8 mouse cellular contexts compared by ENCODE assay signal in genomic region chr17:46553926-46554325, GRCm38 (mm10). TPM values are rescaled to one million over a fixed set of nuclear protein-coding genes. Genes with fewer than 3 reads are reported as not detected.
DNase-seq lines count a peak whose midpoint lies in the region; ATAC-seq and TF ChIP-seq lines count a peak whose summit lies in the region.

No protein-coding gene starts in this region.

- H3K4me3 ChIP-seq in forebrain, embryonic 16.5 days (replicated peaks; ENCODE audit: low read length) = peak overlapping the region; percentile 89
- peak overlapping the region; percentile 19 to 98; a peak in 2 of 4 replicates for H3K4me3 ChIP-seq in liver, embryonic 14.5 days (ENCODE audit: insufficient read depth in 1 of 2, low read depth in 2 of 2, low read length in 2 of 2)
- H3K4me3 ChIP-seq in thymus, adult 2 months (ENCODE audit: control insufficient read depth, insufficient read depth, low read length) = no peak overlapping the region

- no peaks in the 10 kb centered on the region for H3K9me3 ChIP-seq in forebrain, embryonic 16.5 days (ENCODE audit: control insufficient read depth, low read length)
- no peaks in the 10 kb centered on the region for H3K9me3 ChIP-seq in liver, embryonic 14.5 days (ENCODE audit: control insufficient read depth, low read length)

- WGBS in forebrain, embryonic 16.5 days = 82% methylated on average over 3 of the region's 3 CpGs
- 72% methylated on average over 3 of the region's 3 CpGs for WGBS in liver, embryonic 14.5 days (ENCODE audit: insufficient replicate concordance)
- 90% methylated on average over 3 of the region's 3 CpGs for WGBS in thymus, adult 2 months

- no peak for TF ChIP-seq POLR2A in thymus, adult 2 months (IDR thresholded peaks at IDR 0.05; ENCODE audit: control insufficient read depth, extremely low read depth, insufficient read depth, low read length, poor library complexity)

- peaks cover 31% of the 10 kb centered on the region for H3K4me1 ChIP-seq in forebrain, embryonic 16.5 days (replicated peaks; ENCODE audit: control insufficient read depth, insufficient read depth, low read length)
- H3K4me1 ChIP-seq in liver, embryonic 14.5 days (replicated peaks; ENCODE audit: control insufficient read depth in 2 of 2, insufficient read depth in 2 of 2, low read length in 1 of 2) = peaks cover 13 to 30% of the 10 kb centered on the region in 2 experiments
- peaks cover 18% of the 10 kb centered on the region for H3K4me1 ChIP-seq in thymus, adult 2 months (replicated peaks; ENCODE audit: control insufficient read depth, insufficient read depth, low read length)

- peaks cover 9% of the 10 kb centered on the region for H3K36me3 ChIP-seq in forebrain, embryonic 16.5 days (ENCODE audit: control insufficient read depth, insufficient read depth)
- peaks cover 13% of the 10 kb centered on the region for H3K36me3 ChIP-seq in liver, embryonic 14.5 days (replicated peaks; ENCODE audit: control insufficient read depth, insufficient read depth, low read depth)
- peaks cover 12% of the 10 kb centered on the region for H3K36me3 ChIP-seq in thymus, adult 2 months (ENCODE audit: control insufficient read depth, insufficient read depth, low read length)

- peak; percentile 11 for DNase-seq in embryo, embryonic 10.5 days (ENCODE audit: low spot score)
- DNase-seq in embryo, embryonic 9.5 days (ENCODE audit: extremely low spot score) = no peak
- DNase-seq in 3T3-L1 (ENCODE audit: low read depth, low spot score) = peak; percentile 27
- no peak for DNase-seq in liver, embryonic 14.5 days (ENCODE audit: low read depth in 3 of 3, low spot score in 3 of 3)
- DNase-seq in ovary, postnatal 36 days (ENCODE audit: low spot score) = no peak
- DNase-seq in thymus, postnatal 25 days = no peak
- DNase-seq in thymus, adult 2 months = no peak

- TF ChIP-seq CTCF in liver, embryonic 14.5 days (IDR thresholded peaks at IDR 0.05; ENCODE audit: low read depth) = no peak
- TF ChIP-seq CTCF in thymus, adult 2 months (IDR thresholded peaks at IDR 0.05; ENCODE audit: borderline replicate concordance, control insufficient read depth, extremely low read depth, insufficient read depth, low read length, poor library complexity) = no peak

- H3K4me2 ChIP-seq in forebrain, embryonic 16.5 days (ENCODE audit: low read length) = peak overlapping the region; percentile 87
- peak overlapping the region; percentile 97 for H3K4me2 ChIP-seq in liver, embryonic 14.5 days (ENCODE audit: low read depth)

- H3K9ac ChIP-seq in forebrain, embryonic 16.5 days (replicated peaks; ENCODE audit: low read depth, low read length) = no peak overlapping the region; the same call in 1 of the 2 replicates
- no peak overlapping the region; the same call in 1 of the 2 replicates for H3K9ac ChIP-seq in liver, embryonic 14.5 days (replicated peaks)

- no peaks in the 10 kb centered on the region for H3K27me3 ChIP-seq in forebrain, embryonic 16.5 days (replicated peaks; ENCODE audit: control insufficient read depth, insufficient read depth, low read length)
- no peaks in the 10 kb centered on the region; the same call in 1 of the 2 replicates for H3K27me3 ChIP-seq in liver, embryonic 14.5 days (ENCODE audit: control insufficient read depth, insufficient read depth, low read length)
- no peaks in the 10 kb centered on the region for H3K27me3 ChIP-seq in thymus, adult 2 months (ENCODE audit: control insufficient read depth, insufficient read depth, low read length)

- TF ChIP-seq EP300 in liver, embryonic 14.5 days (IDR thresholded peaks at IDR 0.05; ENCODE audit: low read depth) = no peak

- no peak overlapping the region for H3K27ac ChIP-seq in forebrain, embryonic 16.5 days (ENCODE audit: low read length)
- no peak overlapping the region for H3K27ac ChIP-seq in liver, embryonic 14.5 days
- no peak overlapping the region for H3K27ac ChIP-seq in thymus, adult 2 months (ENCODE audit: control insufficient read depth, insufficient read depth, low read length)

- no peak for ATAC-seq in forebrain, embryonic 16.5 days
- ATAC-seq in liver, embryonic 14.5 days (ENCODE audit: insufficient read depth) = no peak

RNA-seq across cellular contexts. Expression of gene Srf, which starts 2.0 kb away (rescaled TPM):
- 3.4 and 3.6 TPM in 2 replicates for polyA plus RNA-seq in forebrain, embryonic 16.5 days (2015; fragmentation: Nextera tagmentation; extraction: Ambion mirVana)
- 16.0 and 22.0 TPM in 2 replicates for polyA plus RNA-seq in liver, embryonic 14.5 days (2012; rRNA removed)
- 2.5 and 2.6 TPM in 2 replicates for polyA plus RNA-seq in liver, embryonic 14.5 days (2014; fragmentation: Nextera tagmentation; extraction: Ambion mirVana)
- polyA plus RNA-seq in thymus, adult 2 months (2012; rRNA removed) = 297 and 310 TPM in 2 replicates

RNA-seq across cellular contexts. Expression of gene Cul9, which starts 7.7 kb away (rescaled TPM):
- 17.3 and 19.8 TPM in 2 replicates for polyA plus RNA-seq in forebrain, embryonic 16.5 days (2015; fragmentation: Nextera tagmentation; extraction: Ambion mirVana)
- polyA plus RNA-seq in liver, embryonic 14.5 days (2012; rRNA removed) = 0.59 and 0.92 TPM in 2 replicates
- polyA plus RNA-seq in liver, embryonic 14.5 days (2014; fragmentation: Nextera tagmentation; extraction: Ambion mirVana) = 0.34 and 0.46 TPM in 2 replicates
- 21.8 and 22.0 TPM in 2 replicates for polyA plus RNA-seq in thymus, adult 2 months (2012; rRNA removed)

RNA-seq across cellular contexts. Expression of gene Dnph1, which starts 57.4 kb away (rescaled TPM):
- polyA plus RNA-seq in forebrain, embryonic 16.5 days (2015; fragmentation: Nextera tagmentation; extraction: Ambion mirVana) = 26.0 and 26.6 TPM in 2 replicates
- polyA plus RNA-seq in liver, embryonic 14.5 days (2012; rRNA removed) = 12.0 and 14.0 TPM in 2 replicates
- 20.0 and 24.2 TPM in 2 replicates for polyA plus RNA-seq in liver, embryonic 14.5 days (2014; fragmentation: Nextera tagmentation; extraction: Ambion mirVana)
- polyA plus RNA-seq in thymus, adult 2 months (2012; rRNA removed) = 14.0 and 17.7 TPM in 2 replicates

Comparison
In these comparisons a context has a peak if more than half of its experiments do, and no peak if none do; other contexts are left out.
1. DNase-seq: peak in embryo, embryonic 10.5 days (single experiment) and 3T3-L1 (single experiment); none in embryo, embryonic 9.5 days (single experiment), liver, embryonic 14.5 days (0 of 3), ovary, postnatal 36 days (single experiment), thymus, postnatal 25 days (single experiment) and thymus, adult 2 months (single experiment).
2. RNA of gene Srf, which starts 2.0 kb away (polyA plus RNA-seq): 297 to 310 TPM in thymus, adult 2 months; 2.5 to 22.0 TPM in liver, embryonic 14.5 days and 3.4 to 3.6 TPM in forebrain, embryonic 16.5 days; every median in the first group is over 10 times any median in the second.